Mouse (Mus musculus): Measurements from ENCODE around the gene Nemp1. TPM values are rescaled to one million over a fixed set of nuclear protein-coding genes. Genes with fewer than 3 reads are reported as not detected.
A peak's percentile ranks its signal among the peaks of the same experiment; 100 is the strongest.

The Nemp1 gene
- polyA plus RNA-seq, 1 experiment: 58.1 TPM

GRCm38 (mm10) chr10:127730285-127730932 lies 63.7 kb downstream of the Nemp1 start:
- Histone ChIP-seq H3K4me1 (ENCODE audit: control insufficient read depth, insufficient read depth, low read length) (no peaks in the 10 kb centered on the region), H3K36me3 (ENCODE audit: control insufficient read depth, insufficient read depth, low read length) (no peaks in the 10 kb centered on the region), H3K4me3 (ENCODE audit: control insufficient read depth, low read depth, low read length) (no peak overlapping the region), H3K27ac (ENCODE audit: control insufficient read depth, insufficient read depth, low read depth, low read length) (no peak overlapping the region), H3K27me3 (ENCODE audit: control insufficient read depth, insufficient read depth, low read length) (no peaks in the 10 kb centered on the region)
- TF ChIP-seq POLR2A (IDR thresholded peaks at IDR 0.05; ENCODE audit: control insufficient read depth, low read depth, low read length) (no peak), CTCF (IDR thresholded peaks at IDR 0.05; ENCODE audit: control insufficient read depth, insufficient read depth, insufficient replicate concordance, low read depth, low read length) (no peak)

GRCm38 (mm10) chr10:127730933-127731310 lies 64.2 kb downstream of the Nemp1 start:
- H3K36me3 ChIP-seq (ENCODE audit: control insufficient read depth, insufficient read depth, low read length): no peaks in the 10 kb centered on the region
- no peak overlapping the region for H3K4me3 ChIP-seq (ENCODE audit: control insufficient read depth, low read depth, low read length)
- no peaks in the 10 kb centered on the region for H3K27me3 ChIP-seq (ENCODE audit: control insufficient read depth, insufficient read depth, low read length)
- no peak for TF ChIP-seq CTCF (IDR thresholded peaks at IDR 0.05; ENCODE audit: control insufficient read depth, insufficient read depth, insufficient replicate concordance, low read depth, low read length)
- no peak for TF ChIP-seq POLR2A (IDR thresholded peaks at IDR 0.05; ENCODE audit: control insufficient read depth, low read depth, low read length)
- no peak overlapping the region for H3K27ac ChIP-seq (ENCODE audit: control insufficient read depth, insufficient read depth, low read depth, low read length)
- H3K4me1 ChIP-seq (ENCODE audit: control insufficient read depth, insufficient read depth, low read length): no peaks in the 10 kb centered on the region

- H3K36me3 ChIP-seq (ENCODE audit: control insufficient read depth, insufficient read depth, low read length): no peaks in the 10 kb centered on the region
- no peaks in the 10 kb centered on the region for H3K27me3 ChIP-seq (ENCODE audit: control insufficient read depth, insufficient read depth, low read length)
- no peak for TF ChIP-seq CTCF (IDR thresholded peaks at IDR 0.05; ENCODE audit: control insufficient read depth, insufficient read depth, insufficient replicate concordance, low read depth, low read length)
- TF ChIP-seq POLR2A (IDR thresholded peaks at IDR 0.05; ENCODE audit: control insufficient read depth, low read depth, low read length): no peak
- no peak overlapping the region for H3K27ac ChIP-seq (ENCODE audit: control insufficient read depth, insufficient read depth, low read depth, low read length)
- no peaks in the 10 kb centered on the region for H3K4me1 ChIP-seq (ENCODE audit: control insufficient read depth, insufficient read depth, low read length)
- no peak overlapping the region for H3K4me3 ChIP-seq (ENCODE audit: control insufficient read depth, low read depth, low read length)
Measured at GRCm38 (mm10) chr10:127731397-127731796, 64.7 kb downstream of the Nemp1 start.

GRCm38 (mm10) chr10:127734434-127734833 lies 67.7 kb downstream of the Nemp1 start:
- TF ChIP-seq POLR2A (IDR thresholded peaks at IDR 0.05; ENCODE audit: control insufficient read depth, low read depth, low read length) (no peak), CTCF (IDR thresholded peaks at IDR 0.05; ENCODE audit: control insufficient read depth, insufficient read depth, insufficient replicate concordance, low read depth, low read length) (0 out of 2 replicates have a peak, but pooled peaks have one; percentile 14)
- Histone ChIP-seq H3K27me3 (ENCODE audit: control insufficient read depth, insufficient read depth, low read length) (no peaks in the 10 kb centered on the region), H3K27ac (ENCODE audit: control insufficient read depth, insufficient read depth, low read depth, low read length) (no peak overlapping the region), H3K36me3 (ENCODE audit: control insufficient read depth, insufficient read depth, low read length) (no peaks in the 10 kb centered on the region), H3K4me3 (ENCODE audit: control insufficient read depth, low read depth, low read length) (no peak overlapping the region), H3K4me1 (ENCODE audit: control insufficient read depth, insufficient read depth, low read length) (peaks cover 7% of the 10 kb centered on the region)

- Histone ChIP-seq H3K27me3 (ENCODE audit: control insufficient read depth, insufficient read depth, low read length) (no peaks in the 10 kb centered on the region), H3K36me3 (ENCODE audit: control insufficient read depth, insufficient read depth, low read length) (no peaks in the 10 kb centered on the region), H3K27ac (ENCODE audit: control insufficient read depth, insufficient read depth, low read depth, low read length) (no peak overlapping the region), H3K4me3 (ENCODE audit: control insufficient read depth, low read depth, low read length) (no peak overlapping the region), H3K4me1 (ENCODE audit: control insufficient read depth, insufficient read depth, low read length) (peaks cover 10% of the 10 kb centered on the region)
- no peak for TF ChIP-seq CTCF (IDR thresholded peaks at IDR 0.05; ENCODE audit: control insufficient read depth, insufficient read depth, insufficient replicate concordance, low read depth, low read length)
- TF ChIP-seq POLR2A (IDR thresholded peaks at IDR 0.05; ENCODE audit: control insufficient read depth, low read depth, low read length): no peak
Measured at GRCm38 (mm10) chr10:127736266-127736665, 69.6 kb downstream of the Nemp1 start.

GRCm38 (mm10) chr10:127736916-127737315 lies 70.2 kb downstream of the Nemp1 start:
- peaks cover 10% of the 10 kb centered on the region for H3K4me1 ChIP-seq (ENCODE audit: control insufficient read depth, insufficient read depth, low read length)
- no peak overlapping the region for H3K4me3 ChIP-seq (ENCODE audit: control insufficient read depth, low read depth, low read length)
- H3K36me3 ChIP-seq (ENCODE audit: control insufficient read depth, insufficient read depth, low read length): no peaks in the 10 kb centered on the region
- TF ChIP-seq CTCF (IDR thresholded peaks at IDR 0.05; ENCODE audit: control insufficient read depth, insufficient read depth, insufficient replicate concordance, low read depth, low read length): no peak
- TF ChIP-seq POLR2A (IDR thresholded peaks at IDR 0.05; ENCODE audit: control insufficient read depth, low read depth, low read length): no peak
- H3K27ac ChIP-seq (ENCODE audit: control insufficient read depth, insufficient read depth, low read depth, low read length): no peak overlapping the region
- no peaks in the 10 kb centered on the region for H3K27me3 ChIP-seq (ENCODE audit: control insufficient read depth, insufficient read depth, low read length)

GRCm38 (mm10) chr10:127737552-127737951 lies 70.9 kb downstream of the Nemp1 start:
- Histone ChIP-seq H3K4me3 (ENCODE audit: control insufficient read depth, low read depth, low read length) (no peak overlapping the region), H3K4me1 (ENCODE audit: control insufficient read depth, insufficient read depth, low read length) (peaks cover 10% of the 10 kb centered on the region), H3K27ac (ENCODE audit: control insufficient read depth, insufficient read depth, low read depth, low read length) (no peak overlapping the region), H3K36me3 (ENCODE audit: control insufficient read depth, insufficient read depth, low read length) (no peaks in the 10 kb centered on the region), H3K27me3 (ENCODE audit: control insufficient read depth, insufficient read depth, low read length) (no peaks in the 10 kb centered on the region)
- no peak for TF ChIP-seq CTCF (IDR thresholded peaks at IDR 0.05; ENCODE audit: control insufficient read depth, insufficient read depth, insufficient replicate concordance, low read depth, low read length)
- no peak for TF ChIP-seq POLR2A (IDR thresholded peaks at IDR 0.05; ENCODE audit: control insufficient read depth, low read depth, low read length)

Measured in testis, adult 2 months (tissue).